In the genomic region with DNA sequence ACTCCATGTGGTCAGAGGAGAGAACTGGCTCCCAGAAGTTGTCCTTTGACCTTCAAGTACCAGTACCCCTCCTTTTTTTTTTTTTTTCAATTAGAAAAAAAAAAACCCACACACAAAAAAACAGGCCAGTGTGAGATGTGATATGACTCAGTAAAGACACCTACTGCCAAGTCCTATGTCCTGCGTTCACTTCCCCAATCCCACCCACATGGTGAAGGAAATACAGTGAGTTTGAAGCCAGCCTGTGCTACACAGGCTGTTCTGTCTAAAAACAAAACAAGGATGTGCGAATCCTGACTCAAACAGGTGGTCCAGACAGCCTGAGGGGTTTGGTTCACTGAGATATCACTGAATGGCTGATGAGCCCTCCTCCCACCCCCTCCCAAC, we compare ENCODE assay signal across 26 mouse cellular contexts. TPM values are rescaled to one million over a fixed set of nuclear protein-coding genes. Genes with fewer than 3 reads are reported as not detected.
DNase-seq lines count a peak whose midpoint lies in the region; ATAC-seq and TF ChIP-seq lines count a peak whose summit lies in the region.
"Had no signal": no experiment of that assay in that cellular context is flagged by ENCODE, and none has a peak within 500 bp of the region (broad histone marks: within the 10 kb centered on the region; RNA-seq: fewer than 3 reads in every experiment).

No protein-coding gene starts in this region.

- H3K9ac ChIP-seq in MEL (ENCODE audit: control insufficient read depth, low read depth, low read length, poor library complexity, severe bottlenecking): no peak overlapping the region
- no peak overlapping the region for H3K9ac ChIP-seq in forebrain, embryonic 14.5 days (ENCODE audit: low read length)
- H3K9ac ChIP-seq: embryonic facial prominence, embryonic 15.5 days; forebrain, embryonic 15.5 days; hindbrain, embryonic 12.5 days had no signal

- no peaks in the 10 kb centered on the region for H3K36me3 ChIP-seq in MEL (ENCODE audit: control insufficient read depth in 1 of 2, insufficient read depth in 2 of 2, low read length in 2 of 2)
- no peaks in the 10 kb centered on the region for H3K36me3 ChIP-seq in forebrain, embryonic 14.5 days (ENCODE audit: control insufficient read depth, insufficient read depth, low read length)
- H3K36me3 ChIP-seq: embryonic facial prominence, embryonic 15.5 days; forebrain, embryonic 10.5 days; forebrain, embryonic 15.5 days; heart, embryonic 10.5 days; hindbrain, embryonic 12.5 days had no signal

- H3K79me2 ChIP-seq in MEL (ENCODE audit: control insufficient read depth, insufficient read depth, low read length, poor library complexity): no peaks in the 10 kb centered on the region

- no peak for DNase-seq in frontal cortex, postnatal 36 days (ENCODE audit: low spot score in 2 of 2)
- DNase-seq in 416B (ENCODE audit: low read depth) (peak; percentile 45), MEL (ENCODE audit: low read depth, low spot score) (peak; percentile 3)
- no peak for DNase-seq in cerebellum, adult 9-11 months
- no peak for DNase-seq in forebrain, embryonic 14.5 days (ENCODE audit: low spot score)
- no peak for DNase-seq in embryo, embryonic 9.5 days (ENCODE audit: extremely low spot score)
- DNase-seq: adrenal gland, adult 2 months; adrenal gland, postnatal 25 days; B cell, adult 2 months; cerebellum, adult 11 months; cerebellum, adult 8-10 months; gastrocnemius, postnatal 36 days; heart, adult 18-20 months; heart, postnatal 10 days; heart, postnatal 4 days; kidney, adult 11 months; kidney, adult 9 months had no signal

- no peaks in the 10 kb centered on the region for H3K9me3 ChIP-seq in MEL (replicated peaks; ENCODE audit: insufficient read depth, low read length)
- H3K9me3 ChIP-seq in forebrain, embryonic 14.5 days (replicated peaks; ENCODE audit: control insufficient read depth, low read length): no peaks in the 10 kb centered on the region
- H3K9me3 ChIP-seq: embryonic facial prominence, embryonic 15.5 days; forebrain, embryonic 10.5 days; forebrain, embryonic 15.5 days; heart, embryonic 10.5 days; hindbrain, embryonic 12.5 days had no signal

- WGBS in forebrain, embryonic 14.5 days: 84% methylated on average over 2 of the region's 2 CpGs

- no peak overlapping the region for H3K4me3 ChIP-seq in MEL (ENCODE audit: control insufficient read depth in 1 of 2, insufficient read depth in 1 of 2, low read depth in 2 of 2, low read length in 2 of 2)
- no peak overlapping the region for H3K4me3 ChIP-seq in forebrain, embryonic 14.5 days (ENCODE audit: low read depth, low read length)
- H3K4me3 ChIP-seq: embryonic facial prominence, embryonic 15.5 days; erythroblast, embryonic 14.5 days; forebrain, embryonic 10.5 days; forebrain, embryonic 15.5 days; heart, embryonic 10.5 days; hindbrain, embryonic 12.5 days had no signal

- H3K4me1 ChIP-seq in MEL (ENCODE audit: control insufficient read depth in 1 of 2, insufficient read depth in 2 of 2, low read length in 2 of 2): no peaks in the 10 kb centered on the region
- H3K4me1 ChIP-seq in forebrain, embryonic 14.5 days (ENCODE audit: control insufficient read depth, insufficient read depth, low read length): no peaks in the 10 kb centered on the region

- peak; percentile 88 for ATAC-seq in frontal cortex, adult (ENCODE audit: low TSS enrichment)
- peak; percentile 65 for ATAC-seq in granulocyte monocyte progenitor cell, adult 5-6 weeks (replicated peaks; ENCODE audit: poor library complexity, severe bottlenecking)
- no peak for ATAC-seq in forebrain, embryonic 14.5 days
- ATAC-seq: forebrain, embryonic 15.5 days; hindbrain, postnatal 0 days had no signal

- no peak overlapping the region for H3K4me2 ChIP-seq in forebrain, embryonic 14.5 days (ENCODE audit: low read length)
- H3K4me2 ChIP-seq: embryonic facial prominence, embryonic 15.5 days; forebrain, embryonic 15.5 days; hindbrain, embryonic 12.5 days had no signal

- H3K27me3 ChIP-seq in MEL (ENCODE audit: control insufficient read depth in 1 of 2, insufficient read depth in 2 of 2, low read length in 2 of 2): 0 out of 4 replicates have a peak, but pooled peaks cover 0 to 1% of the 10 kb centered on the region in 2 experiments
- H3K27me3 ChIP-seq in forebrain, embryonic 14.5 days (replicated peaks; ENCODE audit: control insufficient read depth, insufficient read depth, low read length): no peaks in the 10 kb centered on the region
- H3K27me3 ChIP-seq: embryonic facial prominence, embryonic 15.5 days; forebrain, embryonic 15.5 days; hindbrain, embryonic 12.5 days had no signal

- no peak for TF ChIP-seq EP300 in MEL (IDR thresholded peaks at IDR 0.05; ENCODE audit: low read depth in 1 of 2, low read length in 2 of 2)

- no peak overlapping the region for H3K27ac ChIP-seq in MEL (ENCODE audit: control insufficient read depth, low read depth, low read length)
- H3K27ac ChIP-seq in forebrain, embryonic 14.5 days (ENCODE audit: low read depth, low read length): no peak overlapping the region
- H3K27ac ChIP-seq: embryonic facial prominence, embryonic 15.5 days; forebrain, embryonic 10.5 days; forebrain, embryonic 15.5 days; heart, embryonic 10.5 days; hindbrain, embryonic 12.5 days; hindbrain, postnatal 0 days had no signal

- TF ChIP-seq POLR2A in MEL (IDR thresholded peaks at IDR 0.05; ENCODE audit: control insufficient read depth in 1 of 2, insufficient read depth in 1 of 2, low read depth in 1 of 2, low read length in 2 of 2, poor library complexity in 1 of 2): no peak

- no peak for TF ChIP-seq CTCF in MEL (IDR thresholded peaks at IDR 0.05 in 2 of 3, conservative IDR thresholded peaks at IDR 0.05 in 1 of 3; ENCODE audit: control insufficient read depth in 1 of 3, insufficient read depth in 1 of 3, low read depth in 2 of 3, low read length in 3 of 3, poor library complexity in 1 of 3, severe bottlenecking in 1 of 3)

- no peak for TF ChIP-seq RAD21 in MEL (IDR thresholded peaks at IDR 0.05; ENCODE audit: low read depth, low read length)

TF ChIP-seq in MEL, 35 proteins besides CTCF, POLR2A, EP300 and RAD21:
- TF ChIP-seq MYB (IDR thresholded peaks at IDR 0.05; ENCODE audit: low read depth, low read length) (no peak), POLR2AphosphoS2 (IDR thresholded peaks at IDR 0.05; ENCODE audit: low read length) (no peak), MAX (IDR thresholded peaks at IDR 0.05; ENCODE audit: low read length) (no peak), CHD1 (IDR thresholded peaks at IDR 0.05; ENCODE audit: low read depth, low read length) (no peak), BHLHE40 (IDR thresholded peaks at IDR 0.05; ENCODE audit: borderline replicate concordance, low read depth, low read length) (no peak), E2F4 (IDR thresholded peaks at IDR 0.05; ENCODE audit: borderline replicate concordance, low read depth, low read length) (no peak), UBTF (IDR thresholded peaks at IDR 0.05; ENCODE audit: borderline replicate concordance, insufficient read depth, low read depth, low read length) (no peak), GATA1 (IDR thresholded peaks at IDR 0.05; ENCODE audit: low read depth, low read length) (no peak), ETS1 (IDR thresholded peaks at IDR 0.05; ENCODE audit: low read depth, low read length) (no peak), MAZ (IDR thresholded peaks at IDR 0.05; ENCODE audit: low read depth, low read length) (no peak)

RNA-seq across cellular contexts. Expression of a gene that starts 3.8 kb away (rescaled TPM):
- not detected in 2 replicates for total RNA-seq in MEL (2012; rRNA removed)
- not detected for polyA plus RNA-seq in MEL (2012; ENCODE audit: insufficient read depth in 1 of 2, insufficient read length in 2 of 2, low read depth in 1 of 2, low replicate concordance in 2 of 2, missing spikeins in 1 of 2)
- total RNA-seq in granulocyte monocyte progenitor cell, adult 5-6 weeks (2014; fragmentation: Nextera tagmentation): 8.9 and 11.7 TPM in 2 replicates
- 3.2 and 5.1 TPM in 2 replicates for total RNA-seq in granulocyte monocyte progenitor cell, adult 5-6 weeks (2017)
- polyA plus RNA-seq in forebrain, embryonic 14.5 days (2014; fragmentation: Nextera tagmentation; extraction: Ambion mirVana): 2.2 and 2.7 TPM in 2 replicates

Comparison
In these comparisons a context has a peak if more than half of its experiments do, and no peak if none do; other contexts are left out.
1. DNase-seq: peak in 416B (single experiment) and MEL (single experiment); none in frontal cortex, postnatal 36 days (0 of 2), cerebellum, adult 9-11 months (single experiment), forebrain, embryonic 14.5 days (single experiment) and embryo, embryonic 9.5 days (single experiment).